Mouse (Mus musculus): ENCODE results near the gene Samd5. TPM values are rescaled to one million over a fixed set of nuclear protein-coding genes. Genes with fewer than 3 reads are reported as not detected.

Samd5 gene
- polyA plus RNA-seq, 1 experiment = 0.12 TPM

DNA sequence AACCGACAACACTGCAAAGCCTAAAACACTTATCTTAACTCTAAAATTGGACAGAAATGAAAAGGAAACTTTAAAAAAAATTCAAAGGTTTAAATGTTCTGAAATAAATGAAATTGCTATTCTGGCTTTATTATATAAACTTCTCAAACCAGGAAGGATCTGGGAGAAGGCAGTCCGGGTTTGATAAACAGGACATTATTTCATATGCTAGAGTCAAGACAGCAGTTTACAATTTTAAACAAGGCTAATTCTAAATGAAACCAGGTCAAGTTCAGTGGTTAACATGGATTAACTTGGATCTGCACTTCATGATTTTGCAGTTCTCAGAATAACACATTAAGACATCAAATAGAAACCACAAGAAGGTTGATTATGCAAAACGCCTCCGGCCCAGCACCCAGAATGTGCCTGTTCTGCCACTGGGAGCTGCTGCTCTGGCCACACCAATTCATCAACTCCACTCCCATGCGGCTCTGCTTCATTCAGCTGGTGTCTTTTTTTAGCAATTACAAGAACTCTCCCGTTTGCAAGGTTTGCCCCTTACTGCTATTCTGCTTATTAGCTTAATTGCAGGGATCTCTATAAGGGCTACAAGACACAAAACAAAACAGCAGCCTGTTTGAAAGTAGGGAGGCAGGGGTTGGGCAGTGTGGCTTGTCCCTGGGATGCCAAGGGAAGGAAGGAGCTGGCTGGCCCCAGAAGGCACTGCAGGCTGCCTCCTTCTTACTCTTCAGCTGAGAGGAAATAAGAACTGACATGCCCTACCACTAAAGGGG, 24.8 kb downstream of the Samd5 start:
- Histone ChIP-seq H3K36me3 (ENCODE audit: control insufficient read depth, insufficient read depth, low read length) (no peaks in the 10 kb centered on the region), H3K4me3 (ENCODE audit: control insufficient read depth, low read depth, low read length) (no peak overlapping the region), H3K27ac (ENCODE audit: control insufficient read depth, insufficient read depth, low read depth, low read length) (no peak overlapping the region), H3K27me3 (ENCODE audit: control insufficient read depth, insufficient read depth, low read length) (no peaks in the 10 kb centered on the region), H3K4me1 (ENCODE audit: control insufficient read depth, insufficient read depth, low read length) (peaks cover 4% of the 10 kb centered on the region; the same call in 1 of the 2 replicates)
- no peak for TF ChIP-seq CTCF (IDR thresholded peaks at IDR 0.05; ENCODE audit: control insufficient read depth, insufficient read depth, insufficient replicate concordance, low read depth, low read length)
- no peak for TF ChIP-seq POLR2A (IDR thresholded peaks at IDR 0.05; ENCODE audit: control insufficient read depth, low read depth, low read length)

DNA sequence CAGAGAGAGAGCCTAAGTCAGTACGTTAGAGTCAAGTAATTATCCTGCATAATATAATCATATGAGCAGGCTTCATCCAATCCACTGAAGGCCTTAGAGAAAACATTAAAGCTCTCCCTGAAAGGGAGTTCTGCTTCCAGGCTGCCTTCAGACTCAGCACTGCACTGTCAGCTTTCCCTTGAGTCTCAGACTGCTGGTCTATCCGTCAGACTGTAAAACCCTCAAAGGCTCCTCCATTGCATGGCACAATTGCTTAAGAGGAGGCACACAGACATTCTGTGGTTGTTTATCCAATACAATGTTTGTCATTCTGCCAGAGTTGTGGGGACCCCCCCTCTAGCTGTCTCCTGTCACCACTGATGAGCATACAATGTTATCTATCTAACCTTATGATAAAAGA, 26.5 kb downstream of the Samd5 start:
- TF ChIP-seq CTCF (IDR thresholded peaks at IDR 0.05; ENCODE audit: control insufficient read depth, insufficient read depth, insufficient replicate concordance, low read depth, low read length) (no peak), POLR2A (IDR thresholded peaks at IDR 0.05; ENCODE audit: control insufficient read depth, low read depth, low read length) (no peak)
- Histone ChIP-seq H3K4me1 (ENCODE audit: control insufficient read depth, insufficient read depth, low read length) (peaks cover 4% of the 10 kb centered on the region; the same call in 1 of the 2 replicates), H3K36me3 (ENCODE audit: control insufficient read depth, insufficient read depth, low read length) (no peaks in the 10 kb centered on the region), H3K4me3 (ENCODE audit: control insufficient read depth, low read depth, low read length) (no peak overlapping the region), H3K27ac (ENCODE audit: control insufficient read depth, insufficient read depth, low read depth, low read length) (no peak overlapping the region), H3K27me3 (ENCODE audit: control insufficient read depth, insufficient read depth, low read length) (no peaks in the 10 kb centered on the region)

DNA sequence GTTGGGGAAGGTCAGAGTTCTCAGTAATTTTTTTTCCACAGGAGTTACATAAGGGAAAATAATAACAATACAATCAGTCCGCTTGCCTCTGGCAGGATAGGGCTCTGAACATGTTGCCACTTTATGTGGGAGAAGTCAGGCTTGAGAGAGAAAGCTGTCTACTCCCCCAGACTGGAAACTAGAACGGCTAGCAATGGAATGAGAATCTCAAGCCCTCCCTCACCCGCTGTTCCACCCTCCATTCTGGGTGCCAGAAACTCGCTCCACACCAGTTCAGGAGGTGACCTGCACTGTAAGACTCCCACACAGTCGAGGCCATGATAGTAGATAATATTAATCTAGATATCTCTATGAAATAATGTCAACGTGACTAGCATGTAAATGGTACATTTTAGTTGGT, 27.3 kb downstream of the Samd5 start:
- no peaks in the 10 kb centered on the region for H3K36me3 ChIP-seq (ENCODE audit: control insufficient read depth, insufficient read depth, low read length)
- H3K27ac ChIP-seq (ENCODE audit: control insufficient read depth, insufficient read depth, low read depth, low read length) = no peak overlapping the region
- no peak overlapping the region for H3K4me3 ChIP-seq (ENCODE audit: control insufficient read depth, low read depth, low read length)
- H3K4me1 ChIP-seq (ENCODE audit: control insufficient read depth, insufficient read depth, low read length) = peaks cover 4% of the 10 kb centered on the region; the same call in 1 of the 2 replicates
- no peaks in the 10 kb centered on the region for H3K27me3 ChIP-seq (ENCODE audit: control insufficient read depth, insufficient read depth, low read length)
- TF ChIP-seq CTCF (IDR thresholded peaks at IDR 0.05; ENCODE audit: control insufficient read depth, insufficient read depth, insufficient replicate concordance, low read depth, low read length) = no peak
- no peak for TF ChIP-seq POLR2A (IDR thresholded peaks at IDR 0.05; ENCODE audit: control insufficient read depth, low read depth, low read length)

DNA sequence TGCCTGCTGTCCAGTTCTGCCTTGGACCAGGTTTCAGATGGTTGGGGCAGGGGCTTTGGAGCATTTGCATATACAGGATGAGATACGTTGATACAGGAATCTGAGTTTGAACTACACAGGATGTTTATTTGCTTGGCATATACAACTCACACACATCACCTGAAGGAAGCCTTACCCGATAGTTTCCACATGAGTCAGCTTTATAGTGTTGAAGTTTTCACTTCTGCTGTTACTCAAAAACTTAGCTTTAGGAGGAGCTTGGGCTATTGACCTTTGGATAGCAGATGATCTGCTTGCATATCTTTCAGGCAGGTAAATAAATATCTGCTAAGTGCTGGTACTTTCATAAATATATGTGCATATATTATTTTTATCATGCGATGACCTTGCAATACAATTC, 28.6 kb downstream of the Samd5 start:
- TF ChIP-seq POLR2A (IDR thresholded peaks at IDR 0.05; ENCODE audit: control insufficient read depth, low read depth, low read length) (no peak), CTCF (IDR thresholded peaks at IDR 0.05; ENCODE audit: control insufficient read depth, insufficient read depth, insufficient replicate concordance, low read depth, low read length) (no peak)
- H3K27me3 ChIP-seq (ENCODE audit: control insufficient read depth, insufficient read depth, low read length) = no peaks in the 10 kb centered on the region
- no peak overlapping the region for H3K27ac ChIP-seq (ENCODE audit: control insufficient read depth, insufficient read depth, low read depth, low read length)
- H3K4me1 ChIP-seq (ENCODE audit: control insufficient read depth, insufficient read depth, low read length) = peaks cover 4% of the 10 kb centered on the region; the same call in 1 of the 2 replicates
- H3K4me3 ChIP-seq (ENCODE audit: control insufficient read depth, low read depth, low read length) = no peak overlapping the region
- no peaks in the 10 kb centered on the region for H3K36me3 ChIP-seq (ENCODE audit: control insufficient read depth, insufficient read depth, low read length)

DNA sequence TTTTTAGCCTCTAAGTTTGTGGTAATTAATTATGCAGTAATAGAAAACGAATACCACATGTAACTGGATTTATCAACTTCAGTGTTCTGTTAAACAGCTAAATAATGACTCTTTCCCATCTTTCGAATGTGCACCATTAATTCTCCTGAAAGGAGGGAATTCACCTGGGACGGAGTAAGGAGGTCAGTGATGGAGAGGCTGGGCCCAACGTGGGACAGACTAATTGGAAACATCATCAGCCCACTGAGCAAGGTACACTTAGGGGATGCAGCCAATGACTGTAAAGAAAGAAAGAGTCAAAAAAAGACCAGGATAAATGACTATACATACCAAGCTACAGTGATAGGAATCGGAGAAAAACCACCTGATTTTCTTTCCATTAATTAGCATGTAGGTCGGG, 31.5 kb downstream of the Samd5 start:
- H3K4me3 ChIP-seq (ENCODE audit: control insufficient read depth, low read depth, low read length) = no peak overlapping the region

DNA sequence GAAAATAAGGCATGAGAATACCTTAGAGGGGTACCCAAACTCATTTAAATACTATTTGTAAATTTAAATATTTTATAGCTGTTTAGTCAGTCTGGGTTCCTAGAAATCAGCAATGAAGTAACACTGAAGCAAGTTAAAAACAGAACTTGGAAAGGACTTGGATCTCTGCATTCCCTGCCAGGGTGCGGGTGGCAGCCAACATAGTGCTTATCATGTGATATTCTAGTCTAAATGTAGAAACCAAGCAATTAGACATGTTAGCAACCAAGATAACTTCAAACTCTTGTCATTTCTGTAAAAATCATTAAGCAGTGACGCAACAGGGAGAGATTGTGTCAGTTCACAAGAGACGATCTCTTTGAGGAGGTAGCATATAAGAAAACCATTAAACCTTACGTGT, 32.9 kb downstream of the Samd5 start:
- TF ChIP-seq CTCF (IDR thresholded peaks at IDR 0.05; ENCODE audit: control insufficient read depth, insufficient read depth, insufficient replicate concordance, low read depth, low read length) = no peak
- TF ChIP-seq POLR2A (IDR thresholded peaks at IDR 0.05; ENCODE audit: control insufficient read depth, low read depth, low read length) = no peak
- Histone ChIP-seq H3K27me3 (ENCODE audit: control insufficient read depth, insufficient read depth, low read length) (no peaks in the 10 kb centered on the region), H3K4me3 (ENCODE audit: control insufficient read depth, low read depth, low read length) (no peak overlapping the region), H3K4me1 (ENCODE audit: control insufficient read depth, insufficient read depth, low read length) (no peaks in the 10 kb centered on the region), H3K36me3 (ENCODE audit: control insufficient read depth, insufficient read depth, low read length) (no peaks in the 10 kb centered on the region), H3K27ac (ENCODE audit: control insufficient read depth, insufficient read depth, low read depth, low read length) (no peak overlapping the region)

More for the DNA sequence above, 31.5 kb downstream of the Samd5 start:
- H3K36me3 ChIP-seq (ENCODE audit: control insufficient read depth, insufficient read depth, low read length) = no peaks in the 10 kb centered on the region
- TF ChIP-seq POLR2A (IDR thresholded peaks at IDR 0.05; ENCODE audit: control insufficient read depth, low read depth, low read length) (no peak), CTCF (IDR thresholded peaks at IDR 0.05; ENCODE audit: control insufficient read depth, insufficient read depth, insufficient replicate concordance, low read depth, low read length) (no peak)
- H3K27ac ChIP-seq (ENCODE audit: control insufficient read depth, insufficient read depth, low read depth, low read length) = no peak overlapping the region
- peaks cover 4% of the 10 kb centered on the region; the same call in 1 of the 2 replicates for H3K4me1 ChIP-seq (ENCODE audit: control insufficient read depth, insufficient read depth, low read length)
- H3K27me3 ChIP-seq (ENCODE audit: control insufficient read depth, insufficient read depth, low read length) = no peaks in the 10 kb centered on the region

DNA sequence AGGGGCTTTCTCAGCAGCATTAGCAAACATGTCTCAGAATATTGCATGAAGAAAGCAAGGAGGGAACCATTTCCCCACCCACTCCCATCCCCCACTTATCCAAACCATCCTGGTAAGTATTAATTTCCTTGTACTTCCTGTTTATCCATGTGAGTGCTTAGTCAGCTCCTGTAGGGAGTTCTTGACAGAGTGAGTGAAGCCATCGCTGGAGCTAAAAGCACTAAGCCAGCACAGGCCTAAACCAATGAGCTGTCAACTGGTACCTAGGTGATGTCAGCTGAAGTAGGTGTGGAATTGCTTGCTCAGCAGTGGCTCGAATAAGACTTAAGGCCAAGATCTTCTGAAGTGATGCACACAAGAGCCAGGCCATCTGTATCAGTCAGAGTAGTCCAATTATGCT, 34.3 kb downstream of the Samd5 start:
- no peaks in the 10 kb centered on the region for H3K36me3 ChIP-seq (ENCODE audit: control insufficient read depth, insufficient read depth, low read length)
- H3K27me3 ChIP-seq (ENCODE audit: control insufficient read depth, insufficient read depth, low read length) = no peaks in the 10 kb centered on the region
- no peaks in the 10 kb centered on the region for H3K4me1 ChIP-seq (ENCODE audit: control insufficient read depth, insufficient read depth, low read length)
- H3K4me3 ChIP-seq (ENCODE audit: control insufficient read depth, low read depth, low read length) = no peak overlapping the region
- no peak for TF ChIP-seq POLR2A (IDR thresholded peaks at IDR 0.05; ENCODE audit: control insufficient read depth, low read depth, low read length)
- no peak for TF ChIP-seq CTCF (IDR thresholded peaks at IDR 0.05; ENCODE audit: control insufficient read depth, insufficient read depth, insufficient replicate concordance, low read depth, low read length)
- H3K27ac ChIP-seq (ENCODE audit: control insufficient read depth, insufficient read depth, low read depth, low read length) = no peak overlapping the region

Measured in testis, adult 2 months (tissue).